Mouse (Mus musculus): Measurements from ENCODE around the gene AW822073. TPM values are rescaled to one million over a fixed set of nuclear protein-coding genes. Genes with fewer than 3 reads are reported as not detected.

Gene AW822073
- polyA plus RNA-seq (2014; fragmentation: Illumina TruSeq; extraction: RNeasy Lipid Tissue Mini Kit (QIAGEN cat#74804); ENCODE audit: low read depth, low replicate concordance) = not detected

GRCm38 (mm10) chr10:58224827-58225785 lies at the start of gene AW822073:
Gene AW822073, minus strand, starts transcription at chr10:58224930.

DNA sequence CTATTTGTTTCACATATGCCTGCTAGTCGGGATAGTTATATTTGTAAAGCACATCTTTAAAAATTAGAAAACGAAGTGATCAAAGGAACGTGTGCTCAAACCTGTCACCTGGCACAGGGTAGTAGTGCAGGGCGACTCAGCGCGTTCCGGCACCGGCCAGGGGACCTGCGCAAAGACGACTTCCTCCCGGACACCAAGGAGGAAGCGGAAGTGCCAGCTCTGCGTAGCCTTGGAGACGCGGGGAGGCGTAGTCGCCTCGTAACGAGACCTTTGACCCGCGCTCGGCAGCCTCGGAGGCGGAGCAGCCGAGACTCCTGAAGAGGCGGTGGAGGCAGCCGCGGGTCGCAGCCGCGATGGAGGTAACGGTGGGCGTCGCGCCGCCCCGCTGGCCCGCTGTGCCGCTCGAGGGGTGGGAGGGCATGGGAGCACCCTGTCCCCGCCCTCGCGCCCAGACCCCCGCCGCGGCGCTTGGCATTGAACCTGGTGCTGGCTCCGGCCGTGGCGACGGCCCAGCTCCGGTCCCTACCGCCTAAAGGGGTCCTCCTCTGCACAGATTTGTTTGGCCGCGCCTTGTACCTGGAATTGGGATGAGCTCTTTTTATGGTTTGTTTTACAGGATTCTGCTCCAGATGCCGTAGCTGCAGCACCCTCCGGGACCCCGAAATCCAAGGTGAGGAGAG lies 30.6 kb upstream of the AW822073 start, which contains the start of gene Gcc2:
Gcc2 (plus strand) TSS at position 285 of the 680 bp plus-strand sequence.

DNA sequence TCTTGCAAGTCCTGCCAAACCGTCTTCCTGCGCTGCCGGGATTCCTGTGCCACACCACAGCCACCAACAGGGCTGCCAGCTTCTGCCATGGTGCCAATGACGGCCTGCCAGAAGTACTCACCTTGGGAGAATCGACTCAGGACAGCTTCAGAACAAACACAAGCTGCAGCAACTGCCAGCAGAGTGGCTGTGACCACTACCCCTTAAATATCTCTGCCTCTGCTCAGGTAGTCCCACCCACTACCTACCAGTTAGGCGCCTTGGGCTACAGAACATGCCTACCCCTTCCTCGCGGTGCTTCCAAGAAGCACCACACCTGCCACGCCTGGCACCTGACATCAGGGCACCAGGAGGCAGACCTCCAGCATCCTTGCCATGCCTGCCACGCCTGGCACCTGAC lies 11.9 kb upstream of the AW822073 start, which contains the start of gene Gm4981:
Gm4981 (minus strand) TSS at position 89 of the 400 bp plus-strand sequence.

DNA sequence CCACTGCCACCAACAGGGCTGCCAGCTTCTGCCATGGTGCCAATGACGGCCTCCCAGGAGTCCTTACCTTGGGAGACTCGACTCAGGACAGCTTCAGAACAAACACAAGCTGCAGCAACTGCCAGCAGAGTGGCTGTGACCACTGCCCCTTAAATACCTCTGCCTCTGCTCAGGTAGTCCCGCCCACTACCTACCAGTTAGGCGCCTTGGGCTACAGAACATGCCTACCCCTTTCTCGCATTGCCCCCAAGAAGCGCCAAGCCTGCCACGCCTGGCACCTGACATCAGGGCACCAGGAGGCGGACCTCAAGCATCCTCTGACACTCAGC lies 7.9 kb upstream of the AW822073 start, which contains the start of gene Duxf3:
Duxf3 (minus strand) TSS at position 35 of the 329 bp plus-strand sequence.

Other genes starting within 250 kb of the AW822073 start
- gene Duxf3, start 7.7 kb upstream of the AW822073 start, polyA plus RNA-seq (2014; fragmentation: Illumina TruSeq; extraction: RNeasy Lipid Tissue Mini Kit (QIAGEN cat#74804); ENCODE audit: low read depth, low replicate concordance) = 0.78 TPM
- not detected for gene Gm4981, start 11.8 kb upstream of the AW822073 start, polyA plus RNA-seq (2014; fragmentation: Illumina TruSeq; extraction: RNeasy Lipid Tissue Mini Kit (QIAGEN cat#74804); ENCODE audit: low read depth, low replicate concordance)
- 53.8 TPM for gene Gcc2, start 30.6 kb upstream of the AW822073 start, polyA plus RNA-seq (2014; fragmentation: Illumina TruSeq; extraction: RNeasy Lipid Tissue Mini Kit (QIAGEN cat#74804); ENCODE audit: low read depth, low replicate concordance)
- gene Lims1, start 98.5 kb upstream of the AW822073 start, polyA plus RNA-seq (2014; fragmentation: Illumina TruSeq; extraction: RNeasy Lipid Tissue Mini Kit (QIAGEN cat#74804); ENCODE audit: low read depth, low replicate concordance) = 30.1 TPM
- gene Ranbp2, start 222.0 kb upstream of the AW822073 start, polyA plus RNA-seq (2014; fragmentation: Illumina TruSeq; extraction: RNeasy Lipid Tissue Mini Kit (QIAGEN cat#74804); ENCODE audit: low read depth, low replicate concordance) = 109 TPM